Mouse (Mus musculus): ENCODE measurements around the gene Gm4756. TPM values are rescaled to one million over a fixed set of nuclear protein-coding genes. Genes with fewer than 3 reads are reported as not detected.
"Not testable (repeated sequence)": the region's sequence is repeated elsewhere in the genome, so short reads cannot be mapped to it uniquely, and the experiment has no call there.

Gm4756 gene
- not detected for total RNA-seq (2021)
- long read RNA-seq, experiment 1 = 0 reads
- long read RNA-seq, experiment 2 = 0 reads

DNA sequence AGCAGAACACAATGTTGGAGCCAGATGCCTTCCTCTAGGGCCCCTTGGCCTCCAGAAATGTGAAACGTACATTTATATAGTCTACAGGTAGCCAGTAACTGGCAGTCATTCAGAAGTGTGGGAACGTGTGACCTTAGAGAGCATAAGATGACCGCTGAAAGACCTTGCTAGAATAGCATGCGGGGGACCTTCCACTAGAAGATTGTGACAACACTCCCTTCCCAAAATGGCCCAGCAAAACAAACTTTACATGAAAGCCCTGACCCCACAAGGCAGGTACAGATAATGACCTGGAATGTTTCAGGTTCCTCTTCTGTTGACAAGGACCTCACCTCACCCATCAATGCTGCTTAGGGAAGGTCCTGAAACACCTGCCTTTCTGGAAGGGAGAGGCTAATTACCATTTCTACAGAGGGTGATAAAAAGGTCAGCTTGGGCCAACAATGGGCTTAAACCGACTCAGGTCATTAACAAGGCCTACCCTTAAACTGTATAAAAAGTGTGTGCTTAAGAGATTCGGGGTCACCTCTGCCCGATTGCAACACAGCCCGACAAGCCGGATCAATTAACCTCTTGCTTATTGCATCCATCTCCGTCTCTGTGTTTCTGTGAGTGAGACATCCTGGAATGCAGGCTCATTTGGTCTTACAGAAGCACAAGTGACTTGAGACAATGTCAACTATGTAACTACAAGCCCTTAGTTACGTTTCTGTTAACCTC lies at the start of gene Gm4756:
Gene Gm4756, minus strand, starts transcription at position 51 of the 720 bp plus-strand sequence.
- no peak for DNase-seq (ENCODE audit: low spot score in 2 of 2)

DNA sequence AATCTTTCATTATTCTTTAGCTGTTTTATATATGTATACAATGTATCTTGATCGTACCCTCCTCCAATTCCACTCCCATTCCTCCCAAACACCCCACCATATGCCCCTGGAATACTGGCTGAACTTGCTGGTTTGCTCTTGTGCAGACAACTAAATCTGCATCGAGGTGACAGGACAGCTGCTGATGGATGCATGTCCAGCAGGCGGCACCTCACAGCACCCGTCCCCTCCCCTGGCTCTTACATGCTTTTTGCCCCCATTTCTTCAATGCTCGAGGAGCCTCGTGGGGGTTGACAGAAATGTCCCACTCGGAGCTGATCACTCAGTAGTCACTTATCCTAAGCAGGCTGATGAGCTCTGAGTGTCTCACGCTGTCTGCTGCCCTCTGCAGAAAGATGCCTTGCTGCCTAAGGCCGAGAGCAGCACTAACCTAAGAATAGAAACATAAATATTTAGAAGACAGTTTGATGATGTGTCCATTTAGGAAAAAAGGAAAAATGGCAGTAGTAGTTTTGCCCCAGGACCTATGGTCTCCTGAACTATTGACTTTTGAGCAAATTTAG lies 45.5 kb upstream of the Gm4756 start:
- DNase-seq (ENCODE audit: low spot score in 2 of 2) = no peak

DNA sequence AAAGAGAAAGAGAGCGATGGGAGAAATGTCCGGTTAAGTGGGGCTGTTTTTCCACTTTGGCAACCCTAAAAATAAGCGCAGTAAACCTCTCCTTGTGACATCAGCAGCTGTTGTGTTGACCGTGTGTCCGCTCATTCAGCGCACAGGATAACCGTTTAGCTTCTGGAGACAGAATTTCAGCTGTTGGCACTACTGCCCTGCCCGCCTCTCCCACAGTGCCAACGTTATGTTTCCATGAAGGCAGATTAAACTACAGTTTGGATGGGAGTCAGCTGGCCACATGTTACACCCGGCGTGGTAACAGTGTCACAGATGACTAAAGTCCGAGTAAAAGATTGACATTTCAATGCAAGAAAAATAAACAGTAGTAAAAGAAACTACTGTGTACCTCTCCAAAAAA lies 45.0 kb upstream of the Gm4756 start:
- DNase-seq (ENCODE audit: low spot score in 2 of 2) = no peak

DNA sequence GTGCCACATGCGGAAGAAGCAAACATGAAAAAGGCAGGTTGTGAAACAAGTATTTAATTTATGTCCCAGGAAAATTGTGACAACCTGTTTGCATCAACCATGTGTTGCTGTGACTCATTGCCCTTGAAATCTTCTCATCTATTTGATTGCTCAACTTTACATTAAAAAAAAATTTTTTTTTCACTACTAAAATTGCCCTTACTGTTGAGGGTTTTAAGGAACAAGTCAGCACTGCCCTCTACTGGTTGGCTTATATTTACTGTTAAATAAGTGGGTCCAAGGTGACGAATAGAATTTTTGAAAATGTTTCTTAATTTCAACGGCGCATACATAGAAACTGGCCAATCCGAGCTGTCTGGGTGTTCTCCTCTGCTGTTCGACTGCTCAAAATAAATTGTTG lies 44.4 kb upstream of the Gm4756 start:
- no peak for DNase-seq (ENCODE audit: low spot score in 2 of 2)

DNA sequence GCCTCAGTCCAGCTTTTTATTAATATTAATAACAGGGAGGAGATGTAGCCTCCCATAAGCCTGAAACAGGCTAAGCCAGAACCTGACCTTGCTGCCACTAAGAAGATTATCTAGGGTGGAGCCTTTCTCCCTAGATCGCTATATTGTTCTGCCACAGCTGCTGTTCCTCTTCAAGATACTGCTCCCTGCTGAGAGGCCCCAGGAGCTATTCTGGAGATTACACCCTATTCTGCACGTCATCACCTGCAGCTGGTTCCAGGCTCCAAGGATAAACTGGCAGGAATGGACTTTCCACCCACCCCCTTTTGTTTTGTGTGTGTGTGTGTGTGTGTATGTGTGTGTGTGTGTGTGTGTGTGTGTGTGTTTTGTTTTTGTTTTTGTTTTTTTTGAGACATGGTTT lies 38.8 kb upstream of the Gm4756 start:
- not testable (repeated sequence) for DNase-seq (ENCODE audit: low spot score in 2 of 2)

DNA sequence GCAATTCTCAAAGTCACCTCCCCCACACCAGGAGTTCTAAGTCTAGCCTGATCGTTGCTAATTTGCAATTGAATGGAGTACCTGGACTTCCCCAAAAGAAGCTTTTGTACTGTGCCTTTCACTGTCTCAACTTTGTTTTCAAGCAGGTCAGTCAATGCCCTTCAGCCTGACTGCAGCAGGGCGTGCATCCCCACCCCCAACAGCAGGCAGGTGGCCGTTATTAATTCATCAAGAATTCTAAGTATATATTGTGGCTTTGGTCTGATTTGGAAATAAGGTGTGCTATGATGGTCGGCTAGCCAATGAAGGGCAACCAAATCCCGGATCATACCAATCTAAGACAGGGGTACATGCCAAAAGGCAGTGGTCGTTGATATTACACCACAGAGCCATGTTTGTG lies 38.3 kb upstream of the Gm4756 start:
- not testable (repeated sequence) for DNase-seq (ENCODE audit: low spot score in 2 of 2)

DNA sequence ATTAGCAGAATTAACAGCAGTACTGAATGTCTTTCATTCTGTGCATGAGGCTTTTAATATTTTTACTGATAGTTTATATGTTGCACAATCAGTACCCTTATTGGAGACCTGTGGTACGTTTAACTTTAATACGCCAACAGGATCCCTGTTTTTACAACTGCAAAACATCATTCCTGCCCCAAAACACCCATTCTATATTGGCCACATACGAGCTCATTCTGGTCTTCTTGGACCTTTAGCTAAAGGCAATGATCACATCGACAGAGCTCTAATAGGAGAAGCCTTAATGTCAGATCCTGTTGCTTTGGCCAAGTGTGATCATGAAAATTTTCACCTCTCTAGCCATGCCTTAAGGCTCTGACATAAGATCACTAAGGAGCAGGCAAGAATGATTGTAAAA lies 37.1 kb upstream of the Gm4756 start:
- not testable (repeated sequence) for DNase-seq (ENCODE audit: low spot score in 2 of 2)

DNA sequence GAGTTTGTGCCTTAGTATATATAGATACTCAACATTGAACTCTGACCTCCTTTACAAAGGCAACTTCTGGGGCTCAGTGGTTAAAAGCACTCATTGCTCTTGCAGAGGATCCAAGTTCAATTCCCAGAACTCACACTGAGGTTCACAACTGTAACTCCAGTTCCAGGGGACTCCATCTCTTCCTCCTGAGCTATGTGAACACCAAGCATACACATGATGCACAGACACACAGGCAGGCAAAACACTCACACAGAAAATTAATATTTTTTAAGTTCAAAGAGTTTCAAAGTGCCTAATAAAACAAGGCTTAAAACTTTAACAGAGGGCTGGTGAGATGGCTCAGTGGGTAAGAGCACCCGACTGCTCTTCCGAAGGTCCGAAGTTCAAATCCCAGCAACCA lies 34.2 kb upstream of the Gm4756 start:
- no peak for DNase-seq (ENCODE audit: low spot score in 2 of 2)

DNA sequence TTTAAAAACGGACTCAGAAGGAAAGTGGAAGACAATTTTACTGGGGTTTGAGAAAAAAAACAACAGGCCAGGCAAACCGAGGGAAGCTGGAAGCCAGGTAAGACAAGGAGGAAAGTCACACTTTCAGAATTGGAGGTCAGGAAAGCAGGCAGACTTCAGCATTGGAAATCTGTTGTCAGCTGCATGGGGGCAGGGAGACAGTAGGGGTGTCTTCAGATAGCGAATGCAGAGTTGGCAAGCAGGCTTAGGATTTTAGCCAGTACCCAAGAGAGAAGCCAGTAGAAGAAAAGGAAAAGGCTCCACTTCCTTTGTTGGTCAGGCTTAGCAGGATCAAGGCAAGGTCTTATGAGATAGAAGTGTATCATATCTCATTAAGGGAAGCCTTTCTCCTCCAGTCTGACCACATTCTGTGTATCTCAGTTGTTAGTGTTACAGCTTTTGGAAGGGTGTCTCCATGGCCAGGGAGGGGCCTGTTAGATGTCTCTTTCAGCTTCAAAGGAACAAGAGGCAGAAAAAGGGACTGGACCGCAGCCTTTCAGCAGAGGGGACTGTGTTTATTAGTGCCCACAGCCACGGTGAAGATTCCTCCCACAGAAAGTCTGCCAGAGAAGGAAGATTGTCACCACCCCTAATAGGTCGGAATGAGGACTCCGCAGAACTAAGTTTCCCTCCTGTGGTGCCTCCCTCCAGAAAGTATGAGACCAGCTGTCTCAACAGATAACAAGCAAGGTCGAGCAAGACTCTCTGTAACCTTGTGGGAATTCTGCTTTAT lies 33.2 kb upstream of the Gm4756 start:
- DNase-seq (ENCODE audit: low spot score in 2 of 2) = no peak

DNA sequence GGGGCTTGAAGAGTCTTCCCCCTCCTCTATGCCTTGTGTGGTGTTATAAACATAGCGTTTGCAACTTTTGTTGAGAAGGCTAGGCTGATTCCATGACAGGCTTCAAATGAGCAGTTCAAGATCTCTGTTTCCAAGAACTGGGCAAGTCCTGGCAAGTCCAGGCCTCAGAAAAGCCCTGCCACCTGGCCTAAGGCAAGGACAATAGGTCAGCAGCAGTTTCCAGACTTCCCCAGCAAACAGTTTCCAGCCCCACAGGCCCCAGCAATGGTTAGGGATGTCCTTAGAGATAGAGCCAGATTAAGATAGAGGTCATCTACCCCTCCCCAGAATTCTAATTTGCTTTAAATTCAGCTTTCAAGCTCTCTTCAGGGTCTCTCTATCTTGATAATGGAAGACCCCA lies 32.5 kb upstream of the Gm4756 start:
- no peak for DNase-seq (ENCODE audit: low spot score in 2 of 2)

DNA sequence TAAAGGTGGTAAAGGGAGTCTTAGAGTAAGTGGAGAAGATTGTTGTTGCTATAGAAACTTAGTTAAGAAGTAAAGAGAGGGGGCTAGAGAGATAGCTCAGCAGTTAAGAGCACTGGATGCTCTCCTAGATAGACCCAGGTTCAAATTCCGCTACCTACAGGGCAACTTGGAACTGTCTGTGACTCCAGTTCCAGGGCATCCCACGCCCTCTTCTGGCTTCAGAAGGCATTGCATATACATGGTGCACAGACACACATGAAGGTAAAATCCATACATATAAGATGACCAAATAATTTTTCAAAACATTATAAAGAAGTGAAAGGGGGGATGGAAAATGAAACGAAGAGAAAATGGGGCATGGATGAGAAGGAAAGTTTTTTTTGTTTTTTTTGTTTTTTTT lies 30.2 kb upstream of the Gm4756 start:
- DNase-seq (ENCODE audit: low spot score in 2 of 2) = no peak

DNA sequence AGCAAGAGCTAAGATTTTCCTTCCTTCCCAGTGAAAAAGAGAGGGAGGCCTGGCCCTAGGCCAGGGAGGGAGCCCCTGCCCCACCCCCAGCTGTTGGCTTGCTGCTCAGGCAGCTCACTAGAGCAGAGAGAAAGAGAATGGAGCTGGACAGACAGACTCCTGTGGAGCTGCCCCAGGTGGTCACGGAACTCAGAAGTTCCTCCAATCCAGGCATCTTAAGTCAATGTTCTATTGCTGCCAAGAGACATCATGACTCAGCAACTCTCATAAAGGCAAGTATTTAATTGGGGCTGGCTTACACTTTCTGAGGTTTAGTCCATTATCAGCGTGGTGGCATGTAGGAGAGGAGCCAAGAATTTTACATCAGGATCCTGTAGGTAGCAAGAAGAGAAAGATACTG lies 25.4 kb upstream of the Gm4756 start:
- DNase-seq (ENCODE audit: low spot score in 2 of 2) = no peak

DNA sequence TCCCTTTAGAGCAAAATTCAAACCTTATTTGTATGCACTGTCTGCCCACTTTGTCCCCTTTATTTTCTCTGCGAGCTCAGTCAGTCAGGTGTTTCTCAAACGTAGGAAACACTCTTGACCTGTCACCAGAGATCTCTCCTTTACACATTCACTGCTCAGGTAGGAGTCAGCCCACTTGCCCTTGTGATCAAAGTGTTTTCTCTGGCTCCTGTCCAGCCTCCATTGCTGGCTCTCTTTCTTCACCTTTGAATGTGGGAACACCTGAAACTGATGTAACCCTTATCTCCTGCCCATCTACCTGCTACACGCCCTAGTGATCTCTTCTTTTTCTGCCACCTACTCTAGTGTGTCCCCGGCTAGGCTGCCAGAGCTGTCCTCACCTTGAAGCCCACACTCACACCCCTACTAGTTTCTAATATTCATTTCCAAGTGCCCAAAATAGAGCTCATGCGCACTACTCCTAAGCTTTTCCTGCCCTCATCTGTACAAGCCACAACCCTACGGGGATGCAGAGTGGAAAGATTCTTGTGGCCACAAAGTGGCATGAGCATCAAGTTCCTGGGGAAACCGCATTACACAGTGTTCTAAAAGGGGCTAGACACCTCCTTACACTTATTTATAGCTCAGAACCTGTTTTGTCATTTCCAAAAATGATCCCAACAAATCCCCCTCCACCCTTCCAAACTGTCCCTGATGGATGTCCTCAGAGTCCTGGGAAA lies 24.8 kb upstream of the Gm4756 start:
- DNase-seq (ENCODE audit: low spot score in 2 of 2) = no peak

DNA sequence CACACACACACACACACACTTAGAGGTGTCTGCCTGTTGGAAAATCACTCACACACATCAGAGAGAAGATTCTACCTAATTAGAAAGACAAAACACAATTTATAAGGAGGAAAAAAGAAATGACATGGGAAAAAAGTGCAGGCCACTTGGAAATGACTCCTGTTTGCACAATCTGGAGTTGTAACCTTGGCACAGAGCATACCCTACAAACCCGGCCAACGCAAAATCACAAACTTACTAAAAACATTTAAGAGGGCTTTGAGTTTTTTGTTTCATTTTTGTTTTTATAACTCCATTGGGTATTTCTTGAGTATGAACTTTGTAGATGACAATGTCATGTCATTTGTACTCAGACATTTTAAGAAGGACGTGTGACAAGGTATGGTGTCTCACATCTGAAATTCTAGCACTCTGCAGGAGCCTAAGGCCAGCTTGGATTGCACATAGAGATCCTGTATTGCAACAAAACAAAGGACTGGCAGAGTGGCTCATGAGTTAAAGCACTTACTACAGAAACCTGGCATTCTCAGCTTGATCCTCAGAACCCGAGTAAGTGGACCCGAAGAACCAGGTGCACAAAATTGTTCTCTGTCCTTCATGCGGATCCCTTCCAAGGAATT lies 22.2 kb upstream of the Gm4756 start:
- no peak for DNase-seq (ENCODE audit: low spot score in 2 of 2)

DNA sequence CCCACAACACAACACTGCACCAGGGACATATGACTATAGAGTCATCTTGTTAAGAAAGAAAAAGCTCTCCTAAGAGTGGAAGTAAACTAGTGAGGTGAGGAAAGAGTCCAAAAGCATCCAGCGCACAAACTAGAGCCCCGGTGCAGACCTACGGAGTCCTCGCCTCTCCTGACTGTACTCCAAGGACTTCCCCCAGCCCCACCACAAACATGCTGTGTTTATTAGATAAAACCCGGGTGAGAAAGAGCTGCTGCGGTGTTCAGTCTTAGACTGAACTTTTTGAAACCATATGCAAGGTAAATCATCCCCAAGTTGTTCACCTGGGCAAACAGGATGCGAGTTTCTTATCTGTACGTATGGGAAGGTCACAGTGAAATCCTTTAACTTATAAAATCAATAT lies 21.5 kb upstream of the Gm4756 start:
- DNase-seq (ENCODE audit: low spot score in 2 of 2) = no peak

DNA sequence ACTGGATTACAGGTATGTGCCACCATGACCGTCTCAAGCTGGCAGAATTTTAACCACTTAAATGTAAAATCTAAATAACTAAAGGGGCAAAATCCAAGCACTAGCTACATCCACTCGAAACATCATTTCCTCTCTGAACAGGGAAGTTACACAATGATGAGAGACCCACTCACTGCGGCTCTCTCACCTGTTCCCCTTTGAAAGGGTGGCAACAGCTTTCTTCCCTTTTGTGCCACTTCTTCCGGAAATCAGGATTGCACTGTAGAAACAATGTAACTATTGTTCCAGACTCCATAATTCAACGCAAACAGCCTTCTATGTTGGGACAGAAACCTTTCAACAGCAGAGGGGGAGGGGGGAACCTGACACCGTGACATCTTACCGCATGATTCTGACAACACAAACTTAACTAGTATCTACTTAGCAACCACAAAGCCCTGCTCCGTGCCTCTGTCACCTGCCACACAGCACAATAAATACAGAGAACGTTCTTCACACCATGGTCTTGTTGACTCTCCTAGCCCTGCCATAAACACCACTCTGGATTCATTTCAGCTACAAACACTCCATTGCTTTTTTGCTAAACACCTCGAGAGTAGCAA lies 18.5 kb upstream of the Gm4756 start:
- no peak for DNase-seq (ENCODE audit: low spot score in 2 of 2)

DNA sequence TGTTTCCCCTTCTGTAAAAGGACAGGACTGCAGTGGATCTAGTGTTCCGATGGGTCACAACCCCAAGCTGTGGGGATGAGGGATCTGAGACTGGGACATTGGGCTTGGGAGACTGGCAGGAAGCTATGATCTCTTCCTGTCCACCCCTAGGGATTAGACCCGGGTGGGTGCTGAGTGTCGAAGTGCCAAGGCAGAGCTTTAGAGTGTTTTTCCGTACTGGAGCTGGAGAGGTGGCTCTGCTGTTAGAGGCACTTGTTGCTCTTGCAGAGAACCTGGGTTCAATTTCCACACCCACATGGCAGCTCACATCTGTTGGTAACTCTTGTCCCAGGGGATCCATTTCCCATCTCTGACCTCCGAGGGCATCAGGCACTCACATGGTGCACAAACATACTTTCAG lies 16.6 kb upstream of the Gm4756 start:
- no peak for DNase-seq (ENCODE audit: low spot score in 2 of 2)

DNA sequence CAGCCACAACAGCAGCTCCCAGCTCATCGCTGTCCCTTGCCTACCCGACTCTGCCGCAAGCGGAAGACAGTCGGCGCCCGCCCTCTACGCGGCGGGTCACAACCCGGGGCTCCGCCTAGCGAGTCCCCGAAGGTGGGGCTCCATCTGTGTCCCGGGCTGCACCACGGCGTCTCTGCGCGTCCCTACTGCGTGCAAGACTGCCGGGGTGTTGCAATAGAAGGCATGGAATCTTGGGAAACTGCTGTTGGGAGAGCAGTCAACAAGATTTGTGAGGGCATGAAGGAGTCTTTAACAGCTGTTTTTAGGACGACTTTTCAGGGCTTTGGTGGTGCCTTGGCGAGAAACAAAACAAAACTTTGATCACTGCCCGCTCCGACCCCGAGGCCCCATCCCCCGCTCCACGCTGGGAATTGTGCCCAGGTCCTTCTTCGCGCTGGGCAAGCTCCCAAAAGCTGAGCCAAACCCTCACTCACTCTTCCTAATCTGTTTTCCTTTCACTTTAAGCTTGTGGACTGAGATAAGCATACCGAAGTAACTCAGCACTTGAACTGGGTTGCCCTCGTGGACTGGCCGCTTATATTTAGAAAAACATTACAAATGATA lies 15.4 kb upstream of the Gm4756 start, which contains the start of gene Dhrs7:
Gene Dhrs7, minus strand, starts transcription at position 175 of the 603 bp plus-strand sequence.
- peak; percentile 76 to 88 for DNase-seq (ENCODE audit: low spot score in 2 of 2)

DNA sequence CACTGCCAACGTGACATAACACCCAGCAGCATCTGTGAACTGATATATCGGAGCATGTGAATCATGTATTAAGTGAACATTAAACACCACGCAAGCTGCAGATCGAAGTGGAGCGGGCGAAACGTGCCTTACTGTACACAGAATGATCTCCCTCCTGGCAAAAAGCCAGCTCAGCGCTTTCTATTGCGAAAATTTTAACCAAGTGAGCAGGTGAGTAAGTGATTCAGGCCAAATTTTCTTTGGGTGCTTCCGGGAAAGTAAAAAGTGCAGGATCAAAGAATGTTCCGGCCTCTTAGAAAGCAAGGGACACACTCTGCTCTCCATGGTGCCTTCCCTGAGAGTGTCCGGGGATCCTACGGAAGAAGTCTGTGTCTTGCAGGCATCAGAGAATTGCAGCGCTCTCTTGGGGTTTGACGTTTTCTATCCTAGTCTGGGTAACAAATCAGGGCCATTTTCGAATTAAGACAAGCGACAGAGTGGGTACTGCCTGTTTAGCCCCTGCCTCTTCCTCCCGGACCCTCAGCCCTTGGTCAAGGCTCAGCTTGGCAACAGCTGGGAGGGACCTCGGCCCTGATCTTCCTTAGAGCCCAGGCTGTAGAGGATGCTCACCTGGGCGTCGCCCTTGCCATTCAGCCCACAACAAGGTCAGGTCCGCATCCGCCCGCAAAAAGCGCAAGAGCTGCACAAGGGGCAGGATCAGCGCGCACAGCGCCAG lies 14.7 kb upstream of the Gm4756 start:
- peak in 1 of 2 experiments; percentile 15 for DNase-seq (ENCODE audit: low spot score in 2 of 2)

DNA sequence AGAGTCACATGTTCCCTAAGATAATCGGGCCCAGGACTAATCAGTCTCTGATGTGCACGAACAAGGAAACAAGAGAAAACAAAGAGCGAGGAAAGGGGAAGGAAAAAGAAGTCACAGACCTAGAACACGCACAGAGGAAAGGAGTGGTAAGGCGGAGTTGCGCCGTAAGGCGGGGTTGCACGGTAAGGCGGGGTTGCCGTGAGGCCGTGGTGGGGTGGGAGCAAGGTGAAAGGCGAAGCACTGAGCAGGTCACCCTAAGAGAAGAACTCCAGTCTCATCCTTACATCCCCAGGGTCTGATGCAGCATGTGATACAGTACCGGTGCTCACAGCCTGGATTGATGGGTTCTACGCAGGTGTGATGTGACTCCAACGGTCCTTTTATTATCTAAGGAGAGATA lies 6.3 kb upstream of the Gm4756 start:
- DNase-seq (ENCODE audit: low spot score in 2 of 2) = no peak
